Mouse (Mus musculus) megakaryocyte, embryonic 14.5 days (primary cell): Measurements from ENCODE around the gene Sohlh2.

ENCODE experiments used
- FLI1 ChIP-seq: IDR thresholded peaks from 2 replicates; pipeline ENCODE4 v1.6.1; 2012; ENCODE audit warnings: low read length, inconsistent platforms, mixed read lengths
- GATA1 ChIP-seq: IDR thresholded peaks from 3 replicates; pipeline ENCODE4 v1.6.1; 2012; ENCODE audit warnings: mixed read lengths, low read length, inconsistent platforms, borderline replicate concordance

DNA sequence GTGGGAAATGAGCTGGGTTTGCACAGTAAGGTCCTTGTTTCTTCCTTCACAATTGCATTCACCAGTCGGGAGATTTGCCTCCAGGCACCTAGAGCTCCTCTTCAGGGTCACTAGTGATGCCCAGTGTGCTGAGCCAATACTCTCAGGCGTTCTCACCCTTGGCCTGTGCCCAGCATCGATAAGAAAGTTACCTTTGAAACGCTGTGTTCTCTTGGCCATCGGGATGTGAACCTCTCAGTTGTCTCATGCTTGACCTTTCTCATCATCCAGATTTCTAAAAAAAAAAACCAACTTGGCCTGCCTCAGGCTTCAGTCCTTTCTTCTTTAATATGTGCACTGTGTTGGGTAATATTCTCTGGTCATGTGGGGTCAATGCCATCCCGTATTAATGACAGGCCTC, 35.4 kb upstream of the Sohlh2 start:
- TF ChIP-seq GATA1 (no peak), FLI1 (no peak)
